Mouse (Mus musculus) MEL (cell line): ENCODE measurements around the gene Rpia.

Source experiments
- CHD2 ChIP-seq: IDR thresholded peaks from 2 replicates; pipeline ENCODE4 v1.6.1; 2011; ENCODE audit warnings: low read length, improper control_type of control experiment
- GATA1 ChIP-seq: IDR thresholded peaks from 2 replicates; pipeline ENCODE4 v1.6.1; 2011; ENCODE audit warnings: low read depth, low read length, improper control_type of control experiment
- JUND ChIP-seq: IDR thresholded peaks from 2 replicates; pipeline ENCODE4 v1.6.1; 2011; ENCODE audit warnings: low read depth, mild to moderate bottlenecking, improper control_type of control experiment, low read length
- MAFK ChIP-seq: IDR thresholded peaks from 2 replicates; pipeline ENCODE4 v1.6.1; 2011; ENCODE audit warnings: low read depth, mild to moderate bottlenecking, low read length, improper control_type of control experiment, borderline replicate concordance
- NRF1 ChIP-seq: IDR thresholded peaks from 2 replicates; pipeline ENCODE4 v1.6.1; 2014; ENCODE audit warnings: low read depth, mild to moderate bottlenecking, inconsistent platforms, low read length, improper control_type of control experiment, moderate library complexity; ENCODE audit not compliant: poor library complexity, insufficient read depth, severe bottlenecking
- POLR2A ChIP-seq, 2 experiments: IDR thresholded peaks; 2 replicates each; pipeline ENCODE4 v1.6.1; 2011 to 2012; ENCODE audit warnings: low read length in 2 of 2, mild to moderate bottlenecking in 2 of 2, control low read depth in 1 of 2, improper control_type of control experiment in 1 of 2, low read depth in 1 of 2, moderate library complexity in 1 of 2; ENCODE audit not compliant: control insufficient read depth in 1 of 2, insufficient read depth in 1 of 2, poor library complexity in 1 of 2

DNA sequence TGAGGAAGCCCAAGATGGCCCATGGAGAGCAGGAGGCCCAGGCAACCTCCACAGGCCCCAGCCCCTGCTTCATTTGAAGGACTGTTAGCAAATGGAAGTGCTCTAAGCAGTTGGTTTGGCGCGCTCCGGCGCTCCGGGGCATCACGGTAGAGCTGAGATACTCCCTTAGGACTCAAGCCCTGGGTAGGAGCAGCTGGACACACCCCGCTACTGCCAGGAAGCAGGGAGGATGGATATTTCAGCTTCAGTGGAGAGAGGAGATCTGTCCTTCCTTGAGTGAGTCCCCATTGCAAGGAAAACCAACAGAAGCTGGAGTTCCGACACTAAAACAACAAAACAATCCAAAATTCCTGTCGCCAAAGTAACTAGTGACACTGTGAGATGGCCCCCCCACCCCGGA, 37.2 kb downstream of the Rpia start:
- TF ChIP-seq JUND (no peak), GATA1 (no peak), POLR2A (IDR thresholded peaks at IDR 0.05; ENCODE audit: control insufficient read depth in 1 of 2, insufficient read depth in 1 of 2, low read depth in 1 of 2, low read length in 2 of 2, poor library complexity in 1 of 2) (no peak), MAFK (no peak), CHD2 (no peak), NRF1 (no peak)
